Mouse (Mus musculus): Measurements from ENCODE around the gene Hsp90aa1.

DNA sequence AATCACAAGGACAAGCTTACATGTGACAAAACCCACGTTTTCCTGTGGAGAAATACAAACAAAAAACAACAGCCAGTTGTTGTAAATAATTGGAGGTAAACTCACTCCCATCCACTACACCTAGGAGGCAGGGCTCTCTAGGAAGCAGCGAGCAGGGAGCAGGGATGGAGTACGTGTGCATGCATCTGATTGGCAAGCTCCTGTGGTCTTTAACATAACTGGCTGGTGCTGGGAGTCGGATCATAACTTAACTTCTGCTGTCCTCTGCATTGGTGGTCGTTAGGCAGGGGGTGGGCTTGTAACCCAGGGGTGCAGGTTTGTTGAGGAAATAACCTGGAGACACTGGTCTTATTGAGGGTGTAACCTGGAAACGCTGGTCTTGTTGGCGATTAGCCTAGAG is 1.2 kb upstream of the Hsp90aa1 start:
- TF ChIP-seq CTCF (IDR thresholded peaks at IDR 0.05; ENCODE audit: low read depth, low read length) (no peak), POLR2A (IDR thresholded peaks at IDR 0.05; ENCODE audit: extremely low read depth, insufficient read depth, low read length) (no peak)

Data from liver, adult 2 months (tissue).